Mouse (Mus musculus) CH12.LX (cell line): ENCODE data around the gene Polr2g. TPM values are rescaled to one million over a fixed set of nuclear protein-coding genes. Genes with fewer than 3 reads are reported as not detected.

Experiments
- DNase-seq: peaks from one replicate; pipeline ENCODE4 v3.0.0-alpha.2; 2013; ENCODE audit errors: extremely low read depth
- H3K27ac ChIP-seq: 2 replicates; pipeline ENCODE4 v1.5.1; 2012; ENCODE audit warnings: low read depth, mild to moderate bottlenecking, control low read depth, moderate library complexity; ENCODE audit not compliant: insufficient read depth
- H3K27me3 ChIP-seq: replicated peaks from 2 replicates; pipeline ENCODE3; 2012; ENCODE audit warnings: inconsistent platforms
- H3K36me3 ChIP-seq, 2 experiments: replicated peaks in 1 of 2; 2 replicates each; pipeline versions ENCODE3 to v1.6.1; 2012; ENCODE audit warnings: inconsistent platforms in 1 of 2, low read length in 1 of 2, mild to moderate bottlenecking in 1 of 2, mixed read lengths in 1 of 2, moderate library complexity in 1 of 2; ENCODE audit not compliant: control insufficient read depth in 1 of 2, insufficient read depth in 1 of 2
- H3K4me1 ChIP-seq, 2 experiments: 2 replicates each; pipeline ENCODE4 v1.6.1; 2012; ENCODE audit warnings: inconsistent platforms in 1 of 2, moderate library complexity in 1 of 2; ENCODE audit not compliant: insufficient read depth in 2 of 2, control insufficient read depth in 1 of 2
- H3K4me2 ChIP-seq: 2 replicates; pipeline ENCODE4 v1.6.1; 2012; ENCODE audit warnings: low read depth, mild to moderate bottlenecking, control low read depth; ENCODE audit not compliant: poor library complexity, insufficient read depth, severe bottlenecking
- H3K4me3 ChIP-seq, 3 experiments: fragments of 150-350 bp in 1 of 3; sonication (generic) in 1 of 3; replicated peaks in 1 of 3; 2 replicates each; pipeline versions ENCODE3 to v1.5.1; 2011 to 2012; ENCODE audit warnings: low read depth in 2 of 3, low read length in 2 of 3, mild to moderate bottlenecking in 2 of 3, moderate library complexity in 2 of 3, control low read depth in 1 of 3, improper control_type of control experiment in 1 of 3, inconsistent platforms in 1 of 3, mixed read lengths in 1 of 3; ENCODE audit not compliant: poor library complexity in 1 of 3
- H3K79me2 ChIP-seq: replicated peaks from 2 replicates; pipeline ENCODE4 v1.6.1; 2012; ENCODE audit warnings: mild to moderate bottlenecking, moderate library complexity; ENCODE audit not compliant: control insufficient read depth, poor library complexity, insufficient read depth, severe bottlenecking; ENCODE audit errors: extremely low read depth
- H3K9ac ChIP-seq: 2 replicates; pipeline ENCODE4 v1.6.1; 2012; ENCODE audit warnings: low read depth, mild to moderate bottlenecking, control low read depth, moderate library complexity; ENCODE audit not compliant: insufficient read depth
- H3K9me3 ChIP-seq: replicated peaks from 2 replicates; pipeline ENCODE3; 2012; ENCODE audit warnings: low read length, inconsistent platforms, mixed read lengths
- CHD2 ChIP-seq: IDR thresholded peaks from 2 replicates; pipeline ENCODE4 v1.6.1; 2011; ENCODE audit warnings: low read length, improper control_type of control experiment
- CTCF ChIP-seq, 2 experiments: IDR thresholded peaks in 1 of 2; conservative IDR thresholded peaks in 1 of 2; 2 replicates each; pipeline ENCODE4 v1.5.1; 2011 to 2012; ENCODE audit warnings: low read depth in 2 of 2, low read length in 2 of 2, improper control_type of control experiment in 1 of 2, inconsistent platforms in 1 of 2, mild to moderate bottlenecking in 1 of 2, moderate library complexity in 1 of 2
- E2F4 ChIP-seq: IDR thresholded peaks from 2 replicates; pipeline ENCODE4 v1.6.1; 2011; ENCODE audit warnings: low read depth, low read length, improper control_type of control experiment; ENCODE audit not compliant: insufficient replicate concordance
- ETS1 ChIP-seq: conservative IDR thresholded peaks from 2 replicates; pipeline ENCODE4 v1.6.1; 2012; ENCODE audit warnings: low read depth, mild to moderate bottlenecking, inconsistent platforms, low read length, improper control_type of control experiment, moderate library complexity
- GABPA ChIP-seq: IDR thresholded peaks from 2 replicates; pipeline ENCODE4 v1.6.1; 2012; ENCODE audit warnings: low read depth, low read length, improper control_type of control experiment, inconsistent platforms; ENCODE audit not compliant: insufficient replicate concordance
- HCFC1 ChIP-seq: IDR thresholded peaks from 2 replicates; pipeline ENCODE4 v1.6.1; 2012; ENCODE audit warnings: low read depth, mild to moderate bottlenecking, inconsistent platforms, low read length, improper control_type of control experiment
- IRF4 ChIP-seq: IDR thresholded peaks from 2 replicates; pipeline ENCODE4 v1.6.1; 2014; ENCODE audit warnings: low read depth, mild to moderate bottlenecking, inconsistent platforms, low read length, improper control_type of control experiment
- JUN ChIP-seq: IDR thresholded peaks from 2 replicates; pipeline ENCODE4 v1.6.1; 2011; ENCODE audit warnings: low read depth, mild to moderate bottlenecking, low read length, improper control_type of control experiment, moderate library complexity; ENCODE audit not compliant: insufficient read depth
- KAT2A ChIP-seq: IDR thresholded peaks from 2 replicates; pipeline ENCODE4 v1.6.1; 2012; ENCODE audit warnings: low read length, improper control_type of control experiment, inconsistent platforms; ENCODE audit not compliant: insufficient replicate concordance
- MAFK ChIP-seq: IDR thresholded peaks from 2 replicates; pipeline ENCODE4 v1.6.1; 2011; ENCODE audit warnings: low read length, improper control_type of control experiment; ENCODE audit not compliant: insufficient replicate concordance
- MAZ ChIP-seq: IDR thresholded peaks from 2 replicates; pipeline ENCODE4 v1.6.1; 2012; ENCODE audit warnings: low read depth, mild to moderate bottlenecking, inconsistent platforms, low read length, improper control_type of control experiment, moderate library complexity
- MXI1 ChIP-seq: IDR thresholded peaks from 2 replicates; pipeline ENCODE4 v1.6.1; 2011; ENCODE audit warnings: mild to moderate bottlenecking, low read depth, low read length, improper control_type of control experiment
- MYC ChIP-seq: IDR thresholded peaks from 2 replicates; pipeline ENCODE4 v1.6.1; 2011; ENCODE audit warnings: low read depth, mild to moderate bottlenecking, improper control_type of control experiment, low read length
- NELFE ChIP-seq: IDR thresholded peaks from 2 replicates; pipeline ENCODE4 v1.6.1; 2011; ENCODE audit warnings: low read depth, low read length, improper control_type of control experiment
- PAX5 ChIP-seq: IDR thresholded peaks from 2 replicates; pipeline ENCODE4 v1.6.1; 2012; ENCODE audit warnings: low read length, inconsistent platforms, mixed read lengths
- POLR2A ChIP-seq: IDR thresholded peaks from 2 replicates; pipeline ENCODE4 v1.6.1; 2011; ENCODE audit warnings: low read depth, mild to moderate bottlenecking, improper control_type of control experiment, low read length
- RAD21 ChIP-seq: IDR thresholded peaks from 2 replicates; pipeline ENCODE4 v1.6.1; 2011; ENCODE audit warnings: low read depth, mild to moderate bottlenecking, low read length, improper control_type of control experiment, moderate library complexity
- RCOR1 ChIP-seq: conservative IDR thresholded peaks from 2 replicates; pipeline ENCODE4 v1.6.1; 2012; ENCODE audit warnings: low read depth, mild to moderate bottlenecking, inconsistent platforms, low read length, improper control_type of control experiment
- SIN3A ChIP-seq: IDR thresholded peaks from 2 replicates; pipeline ENCODE4 v1.6.1; 2012; ENCODE audit warnings: low read length, improper control_type of control experiment, inconsistent platforms
- SMC3 ChIP-seq: IDR thresholded peaks from 2 replicates; pipeline ENCODE4 v1.6.1; 2011; ENCODE audit warnings: low read depth, low read length, improper control_type of control experiment
- TBP ChIP-seq: conservative IDR thresholded peaks from 2 replicates; pipeline ENCODE4 v1.6.1; 2011; ENCODE audit warnings: low read depth, low read length, improper control_type of control experiment
- TCF12 ChIP-seq: IDR thresholded peaks from 2 replicates; pipeline ENCODE4 v1.6.1; 2014; ENCODE audit warnings: low read depth, mild to moderate bottlenecking, inconsistent platforms, low read length, improper control_type of control experiment
- USF1 ChIP-seq: IDR thresholded peaks from 2 replicates; pipeline ENCODE4 v1.6.1; 2014; ENCODE audit warnings: low read depth, mild to moderate bottlenecking, inconsistent platforms, low read length, improper control_type of control experiment
- USF2 ChIP-seq: conservative IDR thresholded peaks from 2 replicates; pipeline ENCODE4 v1.6.1; 2011; ENCODE audit warnings: low read depth, low read length, improper control_type of control experiment
- ZKSCAN1 ChIP-seq: IDR thresholded peaks from 2 replicates; pipeline ENCODE4 v1.6.1; 2012; ENCODE audit warnings: low read depth, inconsistent platforms, low read length, improper control_type of control experiment, borderline replicate concordance
- ZMIZ1 ChIP-seq: IDR thresholded peaks from 2 replicates; pipeline ENCODE4 v1.6.1; 2012; ENCODE audit warnings: low read depth, mild to moderate bottlenecking, inconsistent platforms, low read length, improper control_type of control experiment
- ZNF384 ChIP-seq: IDR thresholded peaks from 2 replicates; pipeline ENCODE4 v1.6.1; 2012; ENCODE audit warnings: low read depth, low read length, improper control_type of control experiment, inconsistent platforms
- dilution Hi-C: fragments of 300-500 bp; cut with MboI; formaldehyde crosslinking; loops from 2 replicates; pipeline ENCODE4 v1.14.3; 2020; ENCODE audit warnings: low sequenced_read_pairs; ENCODE audit not compliant: extremely low pct_unique_long_range_greater_than_20kb, extremely low pct_ligation_motif_present
- in situ Hi-C: fragments of 300-500 bp; cut with MboI; formaldehyde crosslinking; loops from 3 replicates; pipeline ENCODE4 v1.14.3; 2019; ENCODE audit warnings: low sequenced_read_pairs, low pct_ligation_motif_present, low pct_unique_long_range_greater_than_20kb, mixed read lengths
- polyA plus RNA-seq: library from polyadenylated mRNA; unstranded; fragments of >175 nt; gene quantifications from 2 replicates; pipeline ENCODE4 v1.2.1, GENCODE M21; 2012; ENCODE audit warnings: low read depth; ENCODE audit not compliant: insufficient read length
- total RNA-seq, 2 experiments: library from RNA; depleted of rRNA; stranded (reverse); fragments of 300-350 nt in 1 of 2; fragments of >200 nt in 1 of 2; gene quantifications; 2 replicates each; pipeline ENCODE4 v1.2.3; 2012 to 2014

Polr2g gene
- total and polyA plus RNA-seq, 3 experiments, result 148 to 173 (median 157) TPM

DNA sequence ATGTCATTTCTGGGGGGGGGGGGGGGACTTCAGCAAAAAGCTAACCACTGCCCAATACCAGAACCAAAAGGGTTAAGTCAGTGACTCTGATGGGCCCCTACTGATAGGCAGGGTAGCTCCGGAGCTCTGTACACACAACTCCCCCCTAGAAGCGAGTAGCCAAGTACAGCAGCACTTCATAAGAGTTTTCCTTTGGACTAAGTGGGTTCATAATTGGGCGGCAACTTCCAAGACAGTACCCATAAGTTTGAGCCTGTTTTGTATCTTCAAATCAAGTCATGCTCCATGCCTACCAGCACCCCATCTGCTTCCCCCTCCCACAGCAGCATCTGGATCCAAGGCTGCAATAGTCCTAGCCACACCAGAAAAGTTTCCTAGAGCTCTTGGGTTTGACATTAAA lies 42.7 kb downstream of the Polr2g start:
- Histone ChIP-seq H3K9me3 (no peaks in the 10 kb centered on the region), H3K27ac (no peak overlapping the region), H3K4me2 (peak overlapping the region; percentile 97), H3K79me2 (peaks cover 45% of the 10 kb centered on the region), H3K4me1 (peaks cover 0 to 26% of the 10 kb centered on the region in 2 experiments; a peak in 2 of 4 replicates), H3K4me3 (no peak overlapping the region), H3K27me3 (no peaks in the 10 kb centered on the region), H3K9ac (peak overlapping the region; percentile 80), H3K36me3 (peaks cover 32 to 41% of the 10 kb centered on the region in 2 experiments)
- in situ Hi-C loops, result no loop called here
- no peak for DNase-seq
- no peak for TF ChIP-seq ZKSCAN1
- no peak for TF ChIP-seq TCF12
- dilution Hi-C loops, result no loop called here

- dilution Hi-C loops, result no loop called here
- Histone ChIP-seq H3K9ac (no peak overlapping the region), H3K4me3 (no peak overlapping the region), H3K36me3 (peaks cover 71 to 91% of the 10 kb centered on the region in 2 experiments), H3K4me2 (no peak overlapping the region), H3K27ac (no peak overlapping the region), H3K27me3 (no peaks in the 10 kb centered on the region), H3K9me3 (no peaks in the 10 kb centered on the region), H3K79me2 (peaks cover 13% of the 10 kb centered on the region)
- no peak for DNase-seq
- in situ Hi-C loops, result loop anchor here (25.0 kb wide), 1 partner anchor 365 kb away; no protein-coding TSS in a partner anchor
- no peak for TF ChIP-seq TBP
- 0 out of 2 replicates have a peak, but pooled peaks have one; percentile 45 for TF ChIP-seq MAZ
- TF ChIP-seq SIN3A, result no peak
- no peak for TF ChIP-seq ZMIZ1
- TF ChIP-seq HCFC1, result no peak
- TF ChIP-seq GABPA, result no peak
- peak; percentile 22 for TF ChIP-seq RAD21
- TF ChIP-seq IRF4, result no peak
- TF ChIP-seq NELFE, result no peak
- TF ChIP-seq MXI1, result no peak
- no peak for TF ChIP-seq MAFK
- no peak for TF ChIP-seq KAT2A
- TF ChIP-seq POLR2A, result no peak
- TF ChIP-seq CHD2, result no peak
- TF ChIP-seq SMC3, result peak; percentile 28
- peak in 1 of 2 experiments; percentile 53; a peak in 2 of 4 replicates for TF ChIP-seq CTCF (conservative IDR thresholded peaks at IDR 0.05 in 1 of 2, IDR thresholded peaks at IDR 0.05 in 1 of 2; ENCODE audit: low read depth in 2 of 2, low read length in 2 of 2)
- no peak for TF ChIP-seq USF2
- TF ChIP-seq ETS1, result no peak
- TF ChIP-seq ZNF384, result peak; percentile 90
- TF ChIP-seq USF1, result no peak
- no peak for TF ChIP-seq E2F4
- TF ChIP-seq JUN, result no peak
- no peak for TF ChIP-seq RCOR1
- no peak for TF ChIP-seq ZKSCAN1
- TF ChIP-seq MYC, result 0 out of 2 replicates have a peak, but pooled peaks have one; percentile 17
- no peak for TF ChIP-seq PAX5
- TF ChIP-seq, all 38 proteins: peak for 6
- peaks cover 4 to 13% of the 10 kb centered on the region in 2 experiments for H3K4me1 ChIP-seq
Observed at GRCm38 (mm10) chr19:8747368-8747767, 51.0 kb downstream of the Polr2g start.
